ENCODE assay signal across 9 mouse cellular contexts in genomic region chr1:194613271-194613834, GRCm38 (mm10). TPM values are rescaled to one million over a fixed set of nuclear protein-coding genes. Genes with fewer than 3 reads are reported as not detected.
DNase-seq lines count a peak whose midpoint lies in the region; ATAC-seq lines count a peak whose summit lies in the region.
"Had no signal": no experiment of that assay in that cellular context is flagged by ENCODE, and none has a peak within 500 bp of the region (broad histone marks: within the 10 kb centered on the region; RNA-seq: fewer than 3 reads in every experiment).

No protein-coding gene starts in this region.

- no peaks in the 10 kb centered on the region for H3K36me3 ChIP-seq in forebrain, embryonic 12.5 days (replicated peaks)
- no peaks in the 10 kb centered on the region for H3K36me3 ChIP-seq in hindbrain, embryonic 16.5 days (ENCODE audit: control insufficient read depth, insufficient read depth, low read length)
- H3K36me3 ChIP-seq: liver, embryonic 15.5 days had no signal

- no peaks in the 10 kb centered on the region for H3K9me3 ChIP-seq in forebrain, embryonic 12.5 days
- H3K9me3 ChIP-seq in hindbrain, embryonic 16.5 days (ENCODE audit: control insufficient read depth, low read length), result no peaks in the 10 kb centered on the region
- H3K9me3 ChIP-seq: liver, embryonic 15.5 days had no signal

- ATAC-seq in forebrain, embryonic 12.5 days (ENCODE audit: low FRiP score), result peak; percentile 46
- peak; percentile 87 for ATAC-seq in hindbrain, embryonic 16.5 days

- H3K4me2 ChIP-seq in forebrain, embryonic 12.5 days, result no peak overlapping the region
- no peak overlapping the region for H3K4me2 ChIP-seq in hindbrain, embryonic 16.5 days (ENCODE audit: low read length)
- H3K4me2 ChIP-seq: liver, embryonic 15.5 days had no signal

- 16% methylated on average over 2 of the region's 2 CpGs for WGBS in forebrain, embryonic 12.5 days
- WGBS in hindbrain, embryonic 16.5 days, result 8% methylated on average over 2 of the region's 2 CpGs

- DNase-seq in kidney, adult 11 months, result peak; percentile 63
- no peak for DNase-seq in kidney, postnatal 10 days
- DNase-seq in cerebellum, adult 9-11 months, result peak; percentile 65
- DNase-seq in frontal cortex, postnatal 25 days (ENCODE audit: low spot score in 2 of 2), result no peak
- no peak for DNase-seq in adrenal gland, postnatal 4 days (ENCODE audit: low spot score in 2 of 2)

- H3K27ac ChIP-seq in forebrain, embryonic 12.5 days, result 0 out of 2 replicates have a peak overlapping the region, but pooled peaks have one; percentile 56
- H3K27ac ChIP-seq in hindbrain, embryonic 16.5 days (ENCODE audit: low read depth, low read length), result no peak overlapping the region
- H3K27ac ChIP-seq: liver, embryonic 15.5 days had no signal

- H3K4me1 ChIP-seq in forebrain, embryonic 12.5 days, result peaks cover 30% of the 10 kb centered on the region
- H3K4me1 ChIP-seq in hindbrain, embryonic 16.5 days (ENCODE audit: control insufficient read depth, insufficient read depth, low read depth, low read length), result peaks cover 7% of the 10 kb centered on the region; the same call in 1 of the 2 replicates

- H3K27me3 ChIP-seq in forebrain, embryonic 12.5 days, result no peaks in the 10 kb centered on the region
- H3K27me3 ChIP-seq in hindbrain, embryonic 16.5 days (replicated peaks; ENCODE audit: control insufficient read depth, insufficient read depth, low read length), result no peaks in the 10 kb centered on the region
- H3K27me3 ChIP-seq: liver, embryonic 15.5 days had no signal

- no peak overlapping the region for H3K4me3 ChIP-seq in forebrain, embryonic 12.5 days (replicated peaks)
- H3K4me3 ChIP-seq in hindbrain, embryonic 16.5 days (ENCODE audit: low read length), result no peak overlapping the region
- H3K4me3 ChIP-seq: erythroblast, embryonic 14.5 days; liver, embryonic 15.5 days had no signal

- no peak overlapping the region for H3K9ac ChIP-seq in forebrain, embryonic 12.5 days
- no peak overlapping the region for H3K9ac ChIP-seq in hindbrain, embryonic 16.5 days (ENCODE audit: low read depth, low read length)
- H3K9ac ChIP-seq: liver, embryonic 15.5 days had no signal

RNA-seq across cellular contexts. Expression of gene Plxna2, which starts 4.7 kb away (rescaled TPM):
- polyA plus RNA-seq in forebrain, embryonic 12.5 days (2016; fragmentation: Nextera tagmentation; extraction: Ambion mirVana), result 34.0 and 42.6 TPM in 2 replicates
- 24.2 and 28.3 TPM in 2 replicates for polyA plus RNA-seq in hindbrain, embryonic 16.5 days (2015; fragmentation: Nextera tagmentation; extraction: Ambion mirVana)
- 10 to 100 TPM; 12.3 to 12.4 TPM for total RNA-seq in adrenal gland, postnatal 4 days (2021)

Comparison
In these comparisons a context has a peak if more than half of its experiments do, and no peak if none do; other contexts are left out.
1. DNase-seq: peak in kidney, adult 11 months (single experiment) and cerebellum, adult 9-11 months (single experiment); none in kidney, postnatal 10 days (single experiment), frontal cortex, postnatal 25 days (0 of 2) and adrenal gland, postnatal 4 days (0 of 2).